Mouse (Mus musculus) heart, adult 2 months (tissue): ENCODE data around the gene Ift81.
A peak's percentile ranks its signal among the peaks of the same experiment; 100 is the strongest.

Experiments
- CTCF ChIP-seq: fragments of 200-600 bp; IDR thresholded peaks from 2 replicates; pipeline ENCODE4 v1.8.1; 2022; ENCODE audit warnings: antibody characterized with exemption, mild to moderate bottlenecking, moderate library complexity
- EP300 ChIP-seq: fragments of 200-500 bp; IDR thresholded peaks from 2 replicates; pipeline ENCODE4 v1.6.1; 2011; ENCODE audit warnings: low read depth, low read length, control low read depth; ENCODE audit not compliant: insufficient read depth
- POLR2A ChIP-seq: fragments of 200-500 bp; IDR thresholded peaks from 2 replicates; pipeline ENCODE4 v1.6.1; 2011; ENCODE audit warnings: mild to moderate bottlenecking, low read depth, low read length, control low read depth; ENCODE audit not compliant: insufficient read depth

DNA sequence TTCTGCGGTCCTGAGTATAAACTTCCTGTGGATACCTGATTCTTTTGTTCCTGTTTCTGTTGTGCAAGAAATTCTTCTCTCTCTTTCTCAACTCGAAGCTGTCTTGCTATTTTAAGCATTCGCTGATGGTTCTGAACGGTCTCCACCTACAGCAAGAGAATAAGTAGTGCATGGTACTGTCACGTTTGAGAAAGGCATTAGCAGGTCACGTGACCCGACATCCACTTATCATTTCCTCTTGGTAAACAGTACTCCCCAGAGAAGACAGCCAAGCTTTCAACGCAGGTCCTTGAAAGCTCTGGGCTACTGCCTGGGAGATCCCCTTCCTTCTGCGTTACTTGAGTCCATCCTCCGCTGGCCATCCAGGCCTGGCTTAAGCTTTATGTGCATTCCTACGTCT is 12.1 kb downstream of the Ift81 start:
- TF ChIP-seq CTCF (peak; percentile 57), POLR2A (no peak), EP300 (0 out of 2 replicates have a peak, but pooled peaks have one; percentile 26)
